Mouse (Mus musculus): Measurements from ENCODE around the gene Pigs.

Pigs gene

GRCm38 (mm10) chr11:78327634-78328511 is at the start of gene Pigs:
Gene Pigs, plus strand, starts transcription at chr11:78328415.
- peak; percentile 97 for DNase-seq

GRCm38 (mm10) chr11:78278853-78279252 is 49.4 kb upstream of the Pigs start:
- DNase-seq = no peak

GRCm38 (mm10) chr11:78279586-78279985 is 48.6 kb upstream of the Pigs start:
- DNase-seq = no peak

- DNase-seq = no peak
Observed at GRCm38 (mm10) chr11:78289146-78289763, 39.0 kb upstream of the Pigs start.

- DNase-seq = no peak
Observed at GRCm38 (mm10) chr11:78290654-78291053, 37.6 kb upstream of the Pigs start, which contains the start of gene BC030499. Gene BC030499, plus strand, starts transcription at chr11:78290841.

GRCm38 (mm10) chr11:78294585-78294984 is 33.6 kb upstream of the Pigs start:
- DNase-seq = no peak

- DNase-seq = no peak
Observed at GRCm38 (mm10) chr11:78300917-78301316, 27.3 kb upstream of the Pigs start.

- DNase-seq = peak; percentile 85
Observed at GRCm38 (mm10) chr11:78301357-78302084, 26.7 kb upstream of the Pigs start, which contains the start of gene Spag5. Gene Spag5, plus strand, starts transcription at chr11:78301529.

GRCm38 (mm10) chr11:78305272-78305671 is 22.9 kb upstream of the Pigs start:
- DNase-seq = no peak

GRCm38 (mm10) chr11:78310861-78311511 is 17.2 kb upstream of the Pigs start:
- no peak for DNase-seq

GRCm38 (mm10) chr11:78313662-78314061 is 14.6 kb upstream of the Pigs start:
- DNase-seq = peak; percentile 45

GRCm38 (mm10) chr11:78318411-78318810 is 9.8 kb upstream of the Pigs start:
- no peak for DNase-seq

GRCm38 (mm10) chr11:78322076-78322831 is 6.0 kb upstream of the Pigs start:
- no peak for DNase-seq

GRCm38 (mm10) chr11:78322860-78323259 is 5.4 kb upstream of the Pigs start, which contains the start of gene Aldoc:
Gene Aldoc, plus strand, starts transcription at chr11:78322968.
- peak; percentile 96 for DNase-seq

- no peak for DNase-seq
Observed at GRCm38 (mm10) chr11:78324000-78324785, 4.0 kb upstream of the Pigs start.

- DNase-seq = no peak
Observed at GRCm38 (mm10) chr11:78324965-78325364, 3.2 kb upstream of the Pigs start.

- DNase-seq = no peak
Observed at GRCm38 (mm10) chr11:78327215-78327614, 1.0 kb upstream of the Pigs start.

GRCm38 (mm10) chr11:78328512-78329056 is 369 bp downstream of the Pigs start:
- no peak for DNase-seq

GRCm38 (mm10) chr11:78332676-78333075 is 4.5 kb downstream of the Pigs start:
- no peak for DNase-seq

- no peak for DNase-seq
Observed at GRCm38 (mm10) chr11:78333992-78334391, 5.8 kb downstream of the Pigs start.

- no peak for DNase-seq
Observed at GRCm38 (mm10) chr11:78337040-78337439, 8.8 kb downstream of the Pigs start.

Measured in kidney, adult 11 months (tissue).